Mouse (Mus musculus) thymus, adult 2 months (tissue): ENCODE measurements around the gene Nrg4.

Source experiments
- CTCF ChIP-seq: fragments of 200-500 bp; IDR thresholded peaks from 2 replicates; pipeline ENCODE4 v1.5.1; 2012; ENCODE audit warnings: mild to moderate bottlenecking, control low read depth, low read length, moderate library complexity, borderline replicate concordance; ENCODE audit not compliant: control insufficient read depth, poor library complexity, insufficient read depth; ENCODE audit errors: extremely low read depth
- POLR2A ChIP-seq: fragments of 200-500 bp; IDR thresholded peaks from 2 replicates; pipeline ENCODE4 v1.6.1; 2012; ENCODE audit warnings: mild to moderate bottlenecking, low read length, control low read depth, moderate library complexity; ENCODE audit not compliant: control insufficient read depth, poor library complexity, insufficient read depth; ENCODE audit errors: extremely low read depth

DNA sequence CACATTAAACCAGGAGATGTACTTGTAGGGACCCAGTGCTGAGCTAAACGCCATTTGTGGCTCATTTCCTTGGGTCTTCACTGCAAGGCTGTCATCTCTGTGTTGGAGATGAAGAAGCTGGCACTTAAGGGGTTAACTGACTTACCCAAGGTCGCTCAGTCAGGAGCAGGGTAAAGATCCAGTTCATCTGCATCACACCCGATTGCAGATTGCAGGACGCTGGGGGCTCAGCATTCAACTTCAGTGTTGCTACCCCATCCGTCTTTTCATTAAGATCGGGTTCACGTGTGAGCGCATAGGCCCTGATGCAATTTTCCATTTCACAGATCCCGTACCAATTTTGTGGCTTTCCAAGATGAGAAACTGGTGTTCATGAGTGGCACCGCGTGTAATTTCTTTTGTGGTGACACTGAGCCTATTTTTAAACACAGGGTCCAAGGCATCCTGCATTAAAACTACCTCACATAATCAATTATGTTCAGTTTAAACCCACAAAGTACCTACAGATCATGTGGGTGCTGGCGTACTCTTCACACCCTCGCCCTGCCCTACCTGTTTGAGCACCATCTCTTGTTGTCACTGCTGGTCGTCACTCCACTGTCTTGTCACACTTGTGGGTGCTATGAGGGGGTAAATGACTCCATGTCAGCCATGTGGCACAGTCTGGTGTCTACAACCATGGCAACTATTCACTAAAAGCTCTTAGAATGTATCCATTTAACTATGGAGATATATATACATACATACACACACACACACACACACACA lies 1.7 kb upstream of the Nrg4 start:
- TF ChIP-seq POLR2A, result no peak
- no peak for TF ChIP-seq CTCF
